Mouse (Mus musculus) heart, embryonic 11.5 days (tissue): ENCODE data around the gene Ctla4. TPM values are rescaled to one million over a fixed set of nuclear protein-coding genes. Genes with fewer than 3 reads are reported as not detected.

Experiments used
- ATAC-seq: fragments of 200-750 bp; cut with Nextera tagmentation; replicated peaks from 2 replicates; pipeline ENCODE4 v1.8.0; 2017; ENCODE audit warnings: moderate library complexity; ENCODE audit not compliant: insufficient number of reproducible peaks, low FRiP score, low TSS enrichment
- H3K27ac ChIP-seq: fragments of 300-500 bp; sonication (generic); 2 replicates; pipeline ENCODE4 v1.5.1; 2014; ENCODE audit warnings: mild to moderate bottlenecking, low read depth, low read length
- H3K27me3 ChIP-seq: fragments of 300-500 bp; sonication (generic); 2 replicates; pipeline ENCODE4 v1.6.1; 2014; ENCODE audit warnings: mild to moderate bottlenecking, low read length, mixed read lengths; ENCODE audit not compliant: control insufficient read depth, insufficient read depth
- H3K36me3 ChIP-seq: fragments of 300-500 bp; sonication (generic); 2 replicates; pipeline ENCODE4 v1.6.1; 2014; ENCODE audit warnings: mild to moderate bottlenecking, low read length, moderate library complexity, mixed read lengths; ENCODE audit not compliant: control insufficient read depth, insufficient read depth
- H3K4me1 ChIP-seq: fragments of 300-500 bp; sonication (generic); 2 replicates; pipeline ENCODE4 v1.6.1; 2014; ENCODE audit warnings: low read length; ENCODE audit not compliant: control insufficient read depth, insufficient read depth
- H3K4me2 ChIP-seq: fragments of 300-500 bp; sonication (generic); 2 replicates; pipeline ENCODE4 v1.6.1; 2014; ENCODE audit warnings: mild to moderate bottlenecking, moderate library complexity
- H3K4me3 ChIP-seq: fragments of 300-500 bp; sonication (generic); 2 replicates; pipeline ENCODE4 v1.5.1; 2014; ENCODE audit warnings: low read depth, low read length
- H3K9ac ChIP-seq: fragments of 300-500 bp; sonication (generic); 2 replicates; pipeline ENCODE4 v1.6.1; 2014; ENCODE audit warnings: mild to moderate bottlenecking, low read depth, low read length, moderate library complexity
- H3K9me3 ChIP-seq: fragments of 300-500 bp; sonication (generic); replicated peaks from 2 replicates; pipeline ENCODE4 v1.6.1; 2016; ENCODE audit warnings: low read length; ENCODE audit not compliant: control insufficient read depth
- WGBS: fragments of 180-500 bp; shearing (Covaris S2); extraction: QIAGEN DNeasy Blood & Tissue Kit; methylation state at CpG from one replicate; pipeline ENCODE4 v1.1.7; 2014; ENCODE audit not compliant: insufficient replicate concordance; 5-methylcytosine and 5-hydroxymethylcytosine counted together
- polyA plus RNA-seq: library from polyadenylated mRNA; unstranded; fragments of >200 nt; fragmentation: Nextera tagmentation; extraction: Ambion mirVana; gene quantifications from 2 replicates; pipeline ENCODE4 v1.2.1, GENCODE M21; 2014

The Ctla4 gene
- polyA plus RNA-seq, 1 experiment from 2014 or later, result 0.09 TPM

DNA sequence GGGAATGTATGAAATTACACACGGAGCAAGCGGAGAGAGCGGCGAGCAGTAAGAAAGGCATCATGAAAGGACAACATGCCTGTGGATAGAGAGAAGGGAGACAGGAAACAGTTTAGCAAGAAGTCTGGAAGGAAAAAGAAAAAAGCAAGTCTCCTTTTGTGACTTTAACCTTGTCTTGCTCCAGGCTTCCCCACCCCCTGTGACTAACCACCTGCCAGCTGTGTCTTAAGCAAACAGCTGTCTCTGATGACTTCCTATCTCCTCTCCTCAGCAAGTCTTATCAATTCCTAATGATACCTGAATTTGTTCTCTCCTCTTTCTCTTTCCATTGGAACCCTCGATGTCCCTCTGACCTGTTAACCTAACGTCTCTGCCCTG is 34.0 kb upstream of the Ctla4 start:
- H3K9ac ChIP-seq, result no peak overlapping the region
- no peak for ATAC-seq
- WGBS, result 72% methylated on average over 6 of the region's 6 CpGs
- H3K4me3 ChIP-seq, result no peak overlapping the region
- H3K4me2 ChIP-seq, result no peak overlapping the region
- H3K27me3 ChIP-seq, result no peaks in the 10 kb centered on the region
- H3K36me3 ChIP-seq, result no peaks in the 10 kb centered on the region
- no peak overlapping the region for H3K27ac ChIP-seq
- H3K9me3 ChIP-seq, result no peaks in the 10 kb centered on the region
- peaks cover 18% of the 10 kb centered on the region for H3K4me1 ChIP-seq

DNA sequence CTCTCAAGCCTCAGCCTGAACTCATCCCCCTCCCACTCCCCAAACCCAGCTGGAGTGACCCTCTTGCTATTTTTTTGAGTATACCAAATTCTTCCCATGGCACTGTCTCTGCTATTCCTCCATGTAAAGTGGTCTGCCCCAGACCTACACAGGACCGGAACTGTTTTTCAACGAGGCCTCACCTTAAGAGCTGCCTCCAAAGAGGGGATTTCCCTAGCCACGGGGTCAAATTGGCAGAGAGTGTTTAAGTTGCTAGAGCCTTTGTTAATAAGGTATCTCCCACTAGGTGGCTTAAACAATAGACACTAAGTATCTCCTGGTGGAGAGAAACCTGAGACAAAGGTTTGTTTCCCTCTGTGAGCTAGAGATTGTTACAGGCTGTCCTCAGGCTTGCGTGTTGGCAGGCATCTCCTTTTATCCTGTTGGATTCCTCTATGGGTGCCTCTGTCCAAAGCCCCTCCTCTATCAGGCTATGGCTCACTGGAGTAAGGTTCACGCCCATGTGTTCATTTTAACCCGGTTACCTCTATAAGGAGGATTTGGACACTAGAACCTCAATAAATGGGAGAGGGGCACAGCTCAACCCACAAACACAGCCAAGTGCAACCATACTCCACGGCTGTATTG is 33.4 kb upstream of the Ctla4 start:
- Histone ChIP-seq H3K4me2 (no peak overlapping the region), H3K27me3 (no peaks in the 10 kb centered on the region), H3K4me3 (no peak overlapping the region), H3K36me3 (no peaks in the 10 kb centered on the region), H3K27ac (no peak overlapping the region), H3K9me3 (no peaks in the 10 kb centered on the region), H3K9ac (no peak overlapping the region), H3K4me1 (peaks cover 18% of the 10 kb centered on the region)
- WGBS, result 46% methylated on average over 7 of the region's 7 CpGs
- no peak for ATAC-seq

DNA sequence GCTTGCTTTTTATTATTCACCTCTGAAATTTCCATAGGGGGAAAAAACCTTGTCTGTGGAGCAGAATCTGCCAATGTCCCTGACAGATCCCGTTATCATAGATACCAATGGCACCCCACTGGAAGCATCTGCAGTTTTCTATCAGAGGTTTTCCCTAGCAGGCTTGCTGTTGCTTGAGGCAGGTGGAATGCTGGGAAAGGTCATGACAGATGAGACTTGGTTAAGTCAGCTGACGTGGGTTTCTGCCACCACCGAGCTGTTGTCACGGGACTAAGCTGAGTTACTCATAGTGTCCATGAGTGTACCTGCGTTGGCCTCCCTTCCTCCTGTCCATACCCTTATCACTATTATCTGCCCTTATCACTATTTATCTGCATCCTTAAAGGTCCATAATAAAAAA is 32.8 kb upstream of the Ctla4 start:
- ATAC-seq, result no peak
- no peak overlapping the region for H3K4me2 ChIP-seq
- no peaks in the 10 kb centered on the region for H3K36me3 ChIP-seq
- H3K4me1 ChIP-seq, result peaks cover 19% of the 10 kb centered on the region
- no peaks in the 10 kb centered on the region for H3K27me3 ChIP-seq
- H3K9me3 ChIP-seq, result no peaks in the 10 kb centered on the region
- no peak overlapping the region for H3K27ac ChIP-seq
- H3K9ac ChIP-seq, result no peak overlapping the region
- 71% methylated on average over 5 of the region's 5 CpGs for WGBS
- no peak overlapping the region for H3K4me3 ChIP-seq

DNA sequence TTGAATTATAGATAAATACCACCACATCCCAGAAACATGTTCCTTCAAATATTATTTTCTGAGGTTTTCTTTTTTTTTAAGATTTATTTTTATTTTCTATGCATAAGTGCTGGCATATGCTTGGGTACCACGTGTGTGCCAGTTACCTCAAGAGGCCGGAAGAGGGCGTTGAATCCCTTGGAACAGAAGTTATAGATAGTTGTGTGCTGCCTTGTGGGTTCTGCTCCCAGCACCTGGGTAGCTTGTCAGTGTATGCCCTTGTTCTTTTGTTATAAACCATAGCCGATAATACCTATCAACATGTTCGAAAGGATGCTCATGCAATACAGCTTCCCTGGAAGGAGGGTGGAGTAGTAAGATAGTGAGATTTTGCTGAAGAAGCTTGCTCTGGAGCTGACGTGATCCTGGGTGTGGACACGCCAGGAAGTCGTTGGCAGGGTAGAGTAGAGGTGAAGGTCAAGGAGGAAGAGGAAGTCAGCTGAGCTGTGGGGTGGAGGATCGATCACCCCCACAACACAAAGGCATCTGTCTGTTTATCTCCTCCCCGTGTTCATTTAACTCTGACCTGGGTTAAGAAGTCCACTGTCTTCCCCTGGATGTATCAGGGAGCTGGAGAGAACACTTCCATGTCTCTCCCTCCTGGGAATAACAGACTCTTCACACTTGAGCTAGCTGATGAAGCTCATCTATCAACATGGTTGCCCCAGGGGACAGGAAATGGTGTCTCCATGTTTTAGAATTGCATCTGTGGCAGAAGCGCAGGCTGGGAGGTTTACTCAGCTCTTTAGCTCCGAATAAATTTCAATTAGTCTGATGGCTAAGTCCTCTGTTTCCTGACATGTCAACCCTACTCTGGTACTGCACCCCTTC is 29.2 kb upstream of the Ctla4 start:
- no peaks in the 10 kb centered on the region for H3K27me3 ChIP-seq
- H3K9ac ChIP-seq, result no peak overlapping the region
- no peak overlapping the region for H3K27ac ChIP-seq
- 64% methylated on average over 12 of the region's 12 CpGs for WGBS
- no peaks in the 10 kb centered on the region for H3K9me3 ChIP-seq
- H3K4me2 ChIP-seq, result no peak overlapping the region
- peaks cover 15% of the 10 kb centered on the region for H3K4me1 ChIP-seq
- ATAC-seq, result no peak
- H3K4me3 ChIP-seq, result no peak overlapping the region
- H3K36me3 ChIP-seq, result no peaks in the 10 kb centered on the region

DNA sequence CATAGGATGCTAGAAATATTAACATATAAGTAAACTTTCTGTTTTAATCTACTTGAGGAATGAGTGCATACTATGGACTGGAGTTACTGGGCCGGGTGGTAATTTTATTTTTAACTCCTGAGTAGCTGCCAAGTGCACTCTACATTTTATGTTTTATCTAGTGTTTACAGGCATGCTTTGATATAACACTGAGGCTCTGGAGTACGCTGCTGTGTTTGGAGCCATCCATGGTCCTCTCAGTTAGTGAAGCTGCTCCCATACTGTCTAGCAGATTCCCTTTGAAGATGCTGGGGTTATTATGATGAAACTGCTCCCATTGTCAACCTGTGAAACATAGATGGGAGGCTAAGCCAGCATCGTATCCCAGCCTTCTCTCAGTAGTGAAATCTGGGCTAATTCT is 27.6 kb upstream of the Ctla4 start:
- Histone ChIP-seq H3K27me3 (no peaks in the 10 kb centered on the region), H3K36me3 (no peaks in the 10 kb centered on the region), H3K4me3 (no peak overlapping the region), H3K4me2 (no peak overlapping the region), H3K9me3 (no peaks in the 10 kb centered on the region), H3K4me1 (peaks cover 11% of the 10 kb centered on the region), H3K27ac (no peak overlapping the region), H3K9ac (no peak overlapping the region)
- ATAC-seq, result no peak
- WGBS, result 47% methylated on average over 3 of the region's 3 CpGs

DNA sequence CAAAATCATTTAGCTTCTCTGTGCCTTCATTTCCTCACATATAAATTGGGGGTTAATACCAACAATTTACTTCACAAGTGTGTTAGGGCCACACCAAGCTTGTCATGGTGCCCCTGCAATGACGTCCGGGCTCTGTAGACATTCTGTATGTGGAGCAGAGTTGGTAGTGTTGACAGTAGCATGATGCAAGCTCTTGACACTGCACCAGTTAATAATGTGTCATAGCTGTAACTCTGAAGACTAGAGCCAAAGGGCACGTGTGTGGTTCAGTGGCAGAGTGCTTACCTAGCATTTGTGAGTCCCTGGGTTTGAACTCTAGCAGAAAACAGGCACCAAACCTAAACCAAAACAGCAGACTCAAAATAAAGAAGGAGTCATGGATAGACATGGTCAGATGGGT is 27.0 kb upstream of the Ctla4 start:
- 60% methylated on average over 3 of the region's 3 CpGs for WGBS
- ATAC-seq, result no peak
- H3K4me3 ChIP-seq, result no peak overlapping the region
- H3K36me3 ChIP-seq, result no peaks in the 10 kb centered on the region
- no peak overlapping the region for H3K4me2 ChIP-seq
- no peaks in the 10 kb centered on the region for H3K27me3 ChIP-seq
- H3K27ac ChIP-seq, result no peak overlapping the region
- no peaks in the 10 kb centered on the region for H3K9me3 ChIP-seq
- peaks cover 11% of the 10 kb centered on the region for H3K4me1 ChIP-seq
- no peak overlapping the region for H3K9ac ChIP-seq

DNA sequence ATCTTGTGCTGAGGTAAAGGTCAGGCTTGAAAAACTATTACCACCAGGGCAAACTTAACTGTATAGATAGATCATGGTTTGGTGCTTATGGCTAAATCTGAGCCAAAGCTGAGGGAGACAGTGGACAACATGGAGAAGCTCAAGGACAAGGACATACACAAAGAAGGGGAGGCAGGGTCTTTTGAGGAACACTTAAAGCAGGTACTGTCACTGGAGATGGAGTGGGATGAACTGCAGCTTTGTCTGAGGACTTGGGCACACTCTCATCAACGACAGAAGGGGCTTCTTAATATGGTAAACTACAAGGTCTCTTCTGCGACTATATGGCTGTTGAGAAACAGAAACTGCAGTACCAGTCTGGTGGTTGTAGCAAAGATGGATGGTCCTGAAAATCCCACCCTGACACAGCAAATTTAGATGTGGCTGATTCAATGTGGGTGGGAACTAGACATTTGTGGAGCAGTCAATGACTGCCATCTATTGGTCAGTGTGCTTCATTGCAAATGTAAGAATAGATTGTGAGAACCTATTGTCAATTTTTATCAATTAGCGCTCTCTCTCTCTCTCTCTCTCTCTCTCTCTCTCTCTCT is 26.3 kb upstream of the Ctla4 start:
- Histone ChIP-seq H3K4me1 (peaks cover 11% of the 10 kb centered on the region), H3K4me2 (peak overlapping the region; percentile 51)
- 23% methylated on average over 3 of the region's 3 CpGs for WGBS

DNA sequence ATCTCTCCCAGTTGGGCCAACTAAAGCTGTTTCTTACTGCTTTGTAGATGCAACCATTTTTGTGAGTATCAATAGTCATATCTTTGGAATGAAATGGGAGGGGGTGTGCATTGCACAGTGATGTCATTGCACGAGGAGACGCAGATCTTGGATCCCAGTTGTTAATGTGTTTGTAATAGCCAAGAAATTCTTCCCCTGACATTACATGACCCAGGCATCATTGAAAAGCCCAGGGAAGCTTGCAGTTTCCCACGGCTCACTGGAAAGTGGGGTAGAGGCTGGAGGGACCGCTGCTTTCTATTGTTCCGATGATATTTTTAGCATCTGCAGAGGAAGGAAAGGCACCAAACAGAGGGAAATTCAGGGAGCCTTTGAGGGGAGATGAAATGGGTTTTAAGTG is 25.8 kb upstream of the Ctla4 start:
- H3K4me3 ChIP-seq, result 0 out of 2 replicates have a peak overlapping the region, but pooled peaks have one; percentile 5
- H3K4me1 ChIP-seq, result peaks cover 11% of the 10 kb centered on the region
- no peaks in the 10 kb centered on the region for H3K9me3 ChIP-seq
- H3K4me2 ChIP-seq, result peak overlapping the region; percentile 51
- peak overlapping the region; percentile 16; the same call in 1 of the 2 replicates for H3K9ac ChIP-seq
- no peaks in the 10 kb centered on the region for H3K27me3 ChIP-seq
- no peak overlapping the region for H3K27ac ChIP-seq
- 33% methylated on average over 5 of the region's 5 CpGs for WGBS
- H3K36me3 ChIP-seq, result no peaks in the 10 kb centered on the region
- ATAC-seq, result no peak

More for the DNA sequence above, 26.3 kb upstream of the Ctla4 start:
- no peak for ATAC-seq
- H3K27me3 ChIP-seq, result no peaks in the 10 kb centered on the region
- H3K9ac ChIP-seq, result peak overlapping the region; percentile 16; the same call in 1 of the 2 replicates
- H3K36me3 ChIP-seq, result no peaks in the 10 kb centered on the region
- H3K27ac ChIP-seq, result no peak overlapping the region
- no peaks in the 10 kb centered on the region for H3K9me3 ChIP-seq
- H3K4me3 ChIP-seq, result no peak overlapping the region
